Mouse (Mus musculus) mammary gland, adult 2 months (tissue): Measurements from ENCODE around the gene Ift52. TPM values are rescaled to one million over a fixed set of nuclear protein-coding genes. Genes with fewer than 3 reads are reported as not detected.

ENCODE experiments used
- polyA plus RNA-seq: library from polyadenylated mRNA; depleted of rRNA; stranded (reverse); fragments of >200 nt; gene quantifications from 2 replicates; pipeline ENCODE4 v1.2.3, GENCODE M21; 2012; ENCODE audit warnings: low replicate concordance; rRNA removed

Gene Ift52
- 17.4 and 29.2 TPM in 2 replicates for polyA plus RNA-seq

GRCm38 (mm10) chr2:163016916-163017743 is at the start of gene Ift52:
Gene Ift52, plus strand, starts transcription at chr2:163017354.

GRCm38 (mm10) chr2:162987218-162987617 is 29.9 kb upstream of the Ift52 start, which contains the start of gene Sgk2:
Gene Sgk2, plus strand, starts transcription at chr2:162987330.

GRCm38 (mm10) chr2:163054335-163054840 is 37.2 kb downstream of the Ift52 start, which contains the start of gene Mybl2:
Gene Mybl2, plus strand, starts transcription at chr2:163054687.

GRCm38 (mm10) chr2:163087728-163088127 is 70.6 kb downstream of the Ift52 start, which contains the start of gene Gtsf1l:
Gene Gtsf1l, minus strand, starts transcription at chr2:163087855.

Other genes starting within 250 kb of the Ift52 start
- gene Srsf6, start 85.8 kb upstream of the Ift52 start, polyA plus RNA-seq: 65.2 and 113 TPM in 2 replicates
- gene L3mbtl1, start 73.9 kb upstream of the Ift52 start, polyA plus RNA-seq: not detected in 2 replicates
- gene Sgk2, start 30.0 kb upstream of the Ift52 start, polyA plus RNA-seq: 0.26 and 0.30 TPM in 2 replicates
- gene Mybl2, start 37.3 kb downstream of the Ift52 start, polyA plus RNA-seq: 2.4 and 2.9 TPM in 2 replicates
- gene Gtsf1l, start 70.5 kb downstream of the Ift52 start, polyA plus RNA-seq: not detected in 2 replicates
- gene Tox2, start 185.8 kb downstream of the Ift52 start, polyA plus RNA-seq: 50.5 and 179 TPM in 2 replicates